Mouse (Mus musculus) kidney, adult 11 months (tissue): ENCODE measurements around the gene Cdc42bpg.
"Not testable (repeated sequence)": the region's sequence is repeated elsewhere in the genome, so short reads cannot be mapped to it uniquely, and the experiment has no call there.

Source experiments
- DNase-seq: peaks from one replicate; pipeline ENCODE4 v3.0.0; 2022

Gene Cdc42bpg

GRCm38 (mm10) chr19:6299450-6300267 is 6.6 kb upstream of the Cdc42bpg start:
- no peak for DNase-seq

- DNase-seq, result peak; percentile 58
Measured at GRCm38 (mm10) chr19:6300402-6300841, 5.8 kb upstream of the Cdc42bpg start.

GRCm38 (mm10) chr19:6302114-6302513 is 4.1 kb upstream of the Cdc42bpg start:
- no peak for DNase-seq

GRCm38 (mm10) chr19:6302522-6302921 is 3.7 kb upstream of the Cdc42bpg start:
- DNase-seq, result no peak

GRCm38 (mm10) chr19:6303831-6304230 is 2.4 kb upstream of the Cdc42bpg start:
- no peak for DNase-seq

GRCm38 (mm10) chr19:6304787-6305516 is 1.3 kb upstream of the Cdc42bpg start:
- peak; percentile 87 for DNase-seq

- no peak for DNase-seq
Measured at GRCm38 (mm10) chr19:6305517-6306115, 640 bp upstream of the Cdc42bpg start.

- DNase-seq, result peak; percentile 83
Measured at GRCm38 (mm10) chr19:6306586-6306985, 330 bp downstream of the Cdc42bpg start.

- DNase-seq, result no peak
Measured at GRCm38 (mm10) chr19:6307733-6308531, 1.7 kb downstream of the Cdc42bpg start.

GRCm38 (mm10) chr19:6310181-6310580 is 3.9 kb downstream of the Cdc42bpg start:
- DNase-seq, result no peak

- not testable (repeated sequence) for DNase-seq
Measured at GRCm38 (mm10) chr19:6311783-6312182, 5.5 kb downstream of the Cdc42bpg start.

- no peak for DNase-seq
Measured at GRCm38 (mm10) chr19:6313796-6314195, 7.5 kb downstream of the Cdc42bpg start.

- no peak for DNase-seq
Measured at GRCm38 (mm10) chr19:6314513-6314912, 8.3 kb downstream of the Cdc42bpg start.

GRCm38 (mm10) chr19:6315573-6315972 is 9.3 kb downstream of the Cdc42bpg start:
- no peak for DNase-seq

- DNase-seq, result no peak
Measured at GRCm38 (mm10) chr19:6318145-6318544, 11.9 kb downstream of the Cdc42bpg start.

GRCm38 (mm10) chr19:6321358-6321757 is 15.1 kb downstream of the Cdc42bpg start:
- DNase-seq, result peak; percentile 55

- DNase-seq, result no peak
Measured at GRCm38 (mm10) chr19:6321786-6322621, 15.7 kb downstream of the Cdc42bpg start.

- DNase-seq, result no peak
Measured at GRCm38 (mm10) chr19:6324751-6325150, 18.5 kb downstream of the Cdc42bpg start.

- DNase-seq, result no peak
Measured at GRCm38 (mm10) chr19:6331178-6331577, 24.9 kb downstream of the Cdc42bpg start.

- DNase-seq, result peak; percentile 61
Measured at GRCm38 (mm10) chr19:6331719-6332516, 25.7 kb downstream of the Cdc42bpg start.
